Mouse (Mus musculus) G1E (cell line): ENCODE results near the gene Akap7. TPM values are rescaled to one million over a fixed set of nuclear protein-coding genes. Genes with fewer than 3 reads are reported as not detected.
"Not testable (repeated sequence)": the region's sequence is repeated elsewhere in the genome, so short reads cannot be mapped to it uniquely, and the experiment has no call there.

Experiments
- ATAC-seq: 2 replicates; pipeline ENCODE4 v1.8.0; 2016; ENCODE audit warnings: mild to moderate bottlenecking; ENCODE audit not compliant: insufficient number of reproducible peaks, poor library complexity, low FRiP score, severe bottlenecking; ENCODE audit errors: extremely low read depth
- DNase-seq: peaks from one replicate; pipeline ENCODE4 v3.0.0; 2012; ENCODE audit warnings: low spot score
- H3K27me3 ChIP-seq: 2 replicates; pipeline ENCODE4 v1.6.1; 2012; ENCODE audit warnings: mild to moderate bottlenecking, low read length, inconsistent platforms; ENCODE audit not compliant: insufficient read depth
- H3K36me3 ChIP-seq: replicated peaks from 2 replicates; pipeline ENCODE3; 2012; ENCODE audit warnings: mild to moderate bottlenecking, inconsistent platforms
- H3K4me1 ChIP-seq: 2 replicates; pipeline ENCODE4 v1.6.1; 2012; ENCODE audit warnings: low read depth, low read length, inconsistent platforms, mixed read lengths; ENCODE audit not compliant: insufficient read depth
- H3K4me3 ChIP-seq: 2 replicates; pipeline ENCODE4 v1.5.1; 2012; ENCODE audit warnings: low read depth, mild to moderate bottlenecking, inconsistent platforms, low read length, moderate library complexity, mixed read lengths
- H3K9me3 ChIP-seq: replicated peaks from 2 replicates; pipeline ENCODE4 v1.6.1; 2012; ENCODE audit warnings: inconsistent platforms
- CTCF ChIP-seq: IDR thresholded peaks from 2 replicates; pipeline ENCODE4 v1.5.1; 2012; ENCODE audit warnings: low read depth, low read length, inconsistent platforms, mixed read lengths
- GATA1 ChIP-seq: IDR thresholded peaks from 2 replicates; pipeline ENCODE4 v1.6.1; 2012; ENCODE audit warnings: borderline replicate concordance, low read length, inconsistent platforms, mixed read lengths
- GATA2 ChIP-seq: IDR thresholded peaks from 2 replicates; pipeline ENCODE4 v1.6.1; 2012; ENCODE audit warnings: low read depth, low read length, inconsistent platforms, borderline replicate concordance
- POLR2AphosphoS5 ChIP-seq: IDR thresholded peaks from 2 replicates; pipeline ENCODE4 v1.6.1; 2012; ENCODE audit warnings: low read depth, low read length, inconsistent platforms; ENCODE audit not compliant: insufficient replicate concordance
- TAL1 ChIP-seq: conservative IDR thresholded peaks from 2 replicates; pipeline ENCODE4 v1.6.1; 2012; ENCODE audit warnings: low read depth, low read length, inconsistent platforms, mixed read lengths
- polyA plus RNA-seq: library from polyadenylated mRNA; stranded (reverse); fragments of >175 nt; gene quantifications from 2 replicates; pipeline ENCODE4 v1.2.3, GENCODE M21; 2012
- total RNA-seq, 2 experiments: library from RNA; stranded (forward) in 1 of 2; stranded (reverse) in 1 of 2; fragments of 200-1000 nt in 1 of 2; fragments of >200 nt in 1 of 2; fragmentation: Nextera tagmentation in 1 of 2; gene quantifications; 2 replicates each; pipeline ENCODE4 v1.2.3; 2014 to 2017

Akap7 gene
- total and polyA plus RNA-seq, 3 experiments = 0.27 TPM; not detected in 2

DNA sequence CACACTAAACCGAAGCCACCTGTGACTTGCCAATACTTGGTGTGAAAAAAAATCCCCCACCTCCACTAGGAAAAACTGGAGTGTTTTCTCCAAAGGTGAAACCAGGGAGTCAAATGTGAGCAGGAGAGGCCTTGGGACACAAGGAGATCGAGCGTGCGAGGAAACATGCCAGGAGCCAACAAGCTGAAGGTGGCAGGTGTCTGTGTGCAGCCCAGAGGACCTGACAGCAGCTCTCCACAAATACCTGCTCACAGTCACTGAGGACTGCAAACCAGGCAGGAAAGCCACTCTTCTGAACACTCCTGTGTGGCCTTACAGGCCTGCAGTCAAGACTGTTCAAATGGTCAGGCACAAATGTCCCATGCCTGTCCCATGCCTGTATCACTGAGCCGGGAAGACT, 130.4 kb downstream of the Akap7 start:
- H3K4me3 ChIP-seq = no peak overlapping the region
- DNase-seq (no peak), ATAC-seq (no peak)
- no peaks in the 10 kb centered on the region for H3K9me3 ChIP-seq
- peaks cover 18% of the 10 kb centered on the region for H3K27me3 ChIP-seq
- TF ChIP-seq POLR2AphosphoS5 (no peak), GATA1 (no peak), CTCF (no peak), GATA2 (no peak), TAL1 (no peak)
- H3K36me3 ChIP-seq = no peaks in the 10 kb centered on the region
- H3K4me1 ChIP-seq = no peaks in the 10 kb centered on the region

DNA sequence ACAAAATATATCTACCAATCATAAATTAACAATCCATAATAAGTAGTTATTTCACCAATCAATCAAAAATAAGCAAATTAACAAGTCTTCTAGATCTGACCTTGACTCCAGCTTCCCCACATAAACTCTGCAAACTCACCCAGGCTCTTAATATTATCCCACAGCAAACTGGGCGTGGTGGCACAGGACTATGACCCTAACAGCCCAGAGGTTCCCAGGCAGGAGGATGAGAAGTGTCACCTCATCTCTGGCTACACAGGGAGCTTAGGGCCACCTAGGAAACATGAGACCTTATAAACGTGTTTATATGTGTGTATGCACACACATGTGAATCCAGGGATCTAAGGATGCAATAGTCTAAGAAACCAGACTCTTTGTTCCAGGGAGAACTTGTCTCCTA, 132.8 kb downstream of the Akap7 start:
- H3K27me3 ChIP-seq = peaks cover 35% of the 10 kb centered on the region
- H3K9me3 ChIP-seq = no peaks in the 10 kb centered on the region
- TF ChIP-seq GATA1 (no peak), CTCF (no peak), TAL1 (no peak), POLR2AphosphoS5 (no peak), GATA2 (no peak)
- DNase-seq = no peak
- H3K4me3 ChIP-seq = no peak overlapping the region
- no peak for ATAC-seq
- H3K36me3 ChIP-seq = no peaks in the 10 kb centered on the region
- H3K4me1 ChIP-seq = no peaks in the 10 kb centered on the region

DNA sequence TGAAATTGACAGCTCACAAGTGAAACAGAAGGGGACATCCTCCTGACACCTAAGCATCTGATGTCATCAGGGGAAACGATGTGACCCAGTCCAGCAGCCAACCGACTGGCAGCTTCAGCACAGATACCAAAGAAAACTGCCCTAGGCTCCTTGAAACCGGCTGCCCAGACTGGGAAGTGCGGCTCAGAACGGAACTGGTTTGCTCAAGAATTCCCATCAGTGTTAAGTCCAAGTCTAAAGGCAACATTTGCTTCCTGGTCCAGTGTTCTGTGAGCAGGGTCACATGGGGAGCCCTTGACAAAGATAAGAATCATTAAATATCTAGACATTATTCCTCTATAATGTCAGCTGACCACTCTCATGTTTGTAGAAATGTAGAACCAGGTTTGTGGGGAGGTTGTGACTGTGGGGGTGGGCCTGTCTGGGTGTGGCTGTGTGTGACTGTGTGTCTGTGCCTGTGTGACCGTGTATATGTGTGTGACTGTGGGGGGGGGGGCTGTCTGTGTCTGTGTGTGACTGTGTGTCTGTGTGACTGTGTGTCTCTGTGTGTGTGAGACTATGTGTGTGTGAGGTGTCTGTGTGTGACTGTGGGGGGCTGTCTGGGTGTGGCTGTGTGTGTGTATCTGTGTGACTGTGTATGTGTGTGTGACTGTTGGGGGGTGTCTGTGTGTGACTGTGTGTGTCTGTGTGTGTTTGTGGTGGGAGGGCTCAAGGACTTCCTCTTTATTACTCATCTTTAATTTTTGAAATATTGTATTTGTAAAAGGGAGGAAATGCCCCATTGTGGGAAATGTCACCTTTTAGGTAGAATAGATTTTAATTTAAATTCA, 140.1 kb downstream of the Akap7 start:
- ATAC-seq (no peak), DNase-seq (no peak)
- H3K9me3 ChIP-seq = no peaks in the 10 kb centered on the region
- H3K4me3 ChIP-seq = 0 out of 2 replicates have a peak overlapping the region, but pooled peaks have one; percentile 13
- no peak for TF ChIP-seq CTCF
- no peak for TF ChIP-seq GATA2
- TF ChIP-seq POLR2AphosphoS5 = no peak
- no peak for TF ChIP-seq GATA1
- TF ChIP-seq TAL1 = no peak
- no peaks in the 10 kb centered on the region for H3K36me3 ChIP-seq
- H3K27me3 ChIP-seq = peaks cover 20% of the 10 kb centered on the region
- H3K4me1 ChIP-seq = peaks cover 27% of the 10 kb centered on the region

DNA sequence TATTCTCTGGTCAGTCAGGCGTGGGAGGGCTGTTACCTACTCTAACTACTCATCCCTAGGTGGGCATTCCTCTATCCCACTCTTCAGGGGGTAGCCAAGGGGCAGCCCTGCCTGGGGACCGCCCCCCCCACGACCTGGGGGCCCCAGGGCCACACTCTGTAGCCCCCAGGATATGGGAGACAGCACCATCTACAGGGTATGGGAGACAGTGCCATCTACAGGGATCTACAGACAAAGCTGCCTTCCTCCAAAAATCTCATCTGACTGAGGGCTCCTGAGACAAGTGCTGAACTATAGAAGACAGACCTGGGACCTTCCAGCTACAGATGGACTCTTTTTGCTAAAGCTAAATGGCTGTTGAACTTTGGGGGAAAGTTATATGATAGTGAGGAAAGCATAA, 144.2 kb downstream of the Akap7 start:
- H3K4me3 ChIP-seq, H3K36me3 ChIP-seq, DNase-seq, H3K9me3 ChIP-seq, H3K27me3 ChIP-seq, ATAC-seq: not testable (repeated sequence)
- peaks cover 62% of the 10 kb centered on the region for H3K4me1 ChIP-seq

DNA sequence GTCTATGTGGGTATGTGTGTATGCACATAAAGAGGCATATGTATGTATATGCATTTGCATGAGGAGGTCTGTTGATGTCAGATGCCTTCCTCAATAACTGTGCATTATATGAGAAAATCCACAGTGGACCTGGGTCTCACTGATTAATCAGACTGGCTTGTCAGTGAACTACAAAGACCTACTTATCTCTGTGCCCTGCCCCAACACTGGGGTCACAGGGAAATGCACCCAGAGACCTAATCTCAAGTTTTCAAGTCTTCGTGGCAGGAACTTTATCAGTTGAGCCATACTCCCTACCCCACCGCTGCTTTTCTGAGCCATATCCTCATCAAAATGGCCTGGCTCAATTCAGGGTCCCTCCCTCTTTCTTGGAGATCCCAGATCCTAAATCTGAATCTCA, 146.0 kb downstream of the Akap7 start:
- Histone ChIP-seq H3K27me3 (peaks cover 6% of the 10 kb centered on the region; the same call in 1 of the 2 replicates), H3K36me3 (no peaks in the 10 kb centered on the region), H3K4me1 (peaks cover 61% of the 10 kb centered on the region), H3K9me3 (no peaks in the 10 kb centered on the region), H3K4me3 (no peak overlapping the region)
- TF ChIP-seq CTCF (no peak), TAL1 (peak; percentile 88)
- DNase-seq (peak; percentile 71), ATAC-seq (peak; percentile 96)

DNA sequence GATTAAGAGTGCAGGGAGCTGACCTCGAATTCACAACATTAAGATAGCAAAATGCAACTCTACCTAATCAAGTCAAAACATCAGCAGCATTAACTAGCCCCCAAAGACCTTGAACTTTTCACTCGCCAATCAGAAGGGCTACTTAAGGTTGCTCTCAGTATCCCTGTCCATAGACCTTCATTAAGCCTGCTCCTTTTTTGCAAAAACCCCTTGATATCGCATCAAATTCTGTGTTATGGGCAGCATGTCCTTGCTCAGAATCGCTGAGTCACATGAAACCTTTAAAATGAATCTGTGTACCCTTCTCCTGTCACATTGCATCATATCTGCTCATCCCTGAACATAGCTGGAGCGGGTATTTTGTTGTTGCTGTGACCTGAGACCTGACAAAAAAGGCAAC, 149.0 kb downstream of the Akap7 start:
- TF ChIP-seq GATA1 = no peak
- TF ChIP-seq TAL1 = no peak
- TF ChIP-seq GATA2 = no peak
- TF ChIP-seq CTCF = no peak
- TF ChIP-seq POLR2AphosphoS5 = no peak
- Histone ChIP-seq H3K36me3 (no peaks in the 10 kb centered on the region), H3K27me3 (peaks cover 3% of the 10 kb centered on the region; the same call in 1 of the 2 replicates), H3K4me1 (peaks cover 67% of the 10 kb centered on the region), H3K9me3 (0 out of 2 replicates have a peak, but pooled peaks cover under 1% of the 10 kb centered on the region), H3K4me3 (no peak overlapping the region)
- ATAC-seq (no peak), DNase-seq (no peak)

DNA sequence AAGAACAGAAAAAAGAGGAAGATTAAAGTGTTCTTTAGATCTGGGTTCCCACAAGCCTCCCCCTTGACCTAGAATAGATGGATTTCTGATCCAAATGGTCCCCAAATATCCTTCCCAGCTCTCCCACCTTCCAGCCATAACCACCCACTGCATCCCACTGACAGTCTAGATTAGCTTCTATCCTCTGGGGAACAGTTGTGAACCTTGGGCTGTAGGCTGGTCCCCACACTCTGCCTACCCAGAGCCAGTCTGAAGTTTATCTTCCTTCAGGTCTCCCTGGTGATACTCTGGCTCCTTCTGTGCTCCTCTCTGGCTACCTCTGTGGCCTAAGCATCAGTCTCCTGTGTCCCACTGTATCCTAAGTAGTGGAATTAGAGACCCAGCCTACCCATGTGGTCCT, 150.3 kb downstream of the Akap7 start:
- Histone ChIP-seq H3K36me3 (no peaks in the 10 kb centered on the region), H3K9me3 (0 out of 2 replicates have a peak, but pooled peaks cover 3% of the 10 kb centered on the region), H3K4me3 (no peak overlapping the region), H3K27me3 (peaks cover 3% of the 10 kb centered on the region; the same call in 1 of the 2 replicates), H3K4me1 (peaks cover 57% of the 10 kb centered on the region)
- ATAC-seq (no peak), DNase-seq (no peak)
- TF ChIP-seq TAL1 (no peak), CTCF (no peak), POLR2AphosphoS5 (no peak), GATA1 (no peak), GATA2 (no peak)
